Mouse (Mus musculus) bone marrow macrophage, adult 2 months (primary cell): ENCODE data around the gene Pmfbp1. TPM values are rescaled to one million over a fixed set of nuclear protein-coding genes. Genes with fewer than 3 reads are reported as not detected.

Experiments used
- H3K27ac ChIP-seq: 2 replicates; pipeline ENCODE4 v1.5.1; 2012; ENCODE audit warnings: low read depth, low read length; ENCODE audit not compliant: insufficient read depth
- H3K4me1 ChIP-seq: 2 replicates; pipeline ENCODE4 v1.6.1; 2012; ENCODE audit warnings: low read length; ENCODE audit not compliant: control insufficient read depth, insufficient read depth
- H3K4me3 ChIP-seq: 2 replicates; pipeline ENCODE4 v1.5.1; 2012; ENCODE audit warnings: mild to moderate bottlenecking, low read length, moderate library complexity; ENCODE audit not compliant: insufficient read depth
- CTCF ChIP-seq: IDR thresholded peaks from 2 replicates; pipeline ENCODE4 v1.5.1; 2012; ENCODE audit warnings: low read depth, mild to moderate bottlenecking, low read length, moderate library complexity
- POLR2A ChIP-seq: IDR thresholded peaks from 2 replicates; pipeline ENCODE4 v1.6.1; 2012; ENCODE audit warnings: mild to moderate bottlenecking, low read depth, low read length, borderline replicate concordance
- polyA plus RNA-seq: library from polyadenylated mRNA; stranded (reverse); fragments of >200 nt; gene quantifications from 2 replicates; pipeline ENCODE4 v1.2.4, GENCODE M21; 2012; ENCODE audit not compliant: missing spikeins, insufficient read depth, insufficient read length

The Pmfbp1 gene
- polyA plus RNA-seq, 1 experiment, result not detected

DNA sequence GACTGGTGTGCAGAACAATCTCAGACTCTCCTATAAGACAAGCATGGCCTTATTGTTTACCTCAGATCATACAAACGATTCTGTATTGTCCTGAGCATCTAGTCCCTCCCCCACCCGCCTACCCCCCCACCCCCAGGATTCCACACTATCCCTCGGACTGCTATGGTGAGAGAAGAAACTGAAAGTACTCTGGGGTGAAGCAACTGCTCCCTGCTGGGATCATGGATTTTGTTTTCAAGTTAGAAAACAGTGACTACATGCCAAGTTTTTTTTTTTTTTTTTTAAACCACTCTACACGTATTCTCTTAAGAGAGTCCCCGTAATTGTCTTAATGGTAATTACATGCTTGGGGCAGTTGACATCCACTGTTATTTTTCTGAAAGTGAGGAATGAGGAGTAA lies 3.6 kb downstream of the Pmfbp1 start:
- Histone ChIP-seq H3K27ac (no peak overlapping the region), H3K4me3 (no peak overlapping the region), H3K4me1 (no peaks in the 10 kb centered on the region)
- TF ChIP-seq POLR2A (no peak), CTCF (no peak)

DNA sequence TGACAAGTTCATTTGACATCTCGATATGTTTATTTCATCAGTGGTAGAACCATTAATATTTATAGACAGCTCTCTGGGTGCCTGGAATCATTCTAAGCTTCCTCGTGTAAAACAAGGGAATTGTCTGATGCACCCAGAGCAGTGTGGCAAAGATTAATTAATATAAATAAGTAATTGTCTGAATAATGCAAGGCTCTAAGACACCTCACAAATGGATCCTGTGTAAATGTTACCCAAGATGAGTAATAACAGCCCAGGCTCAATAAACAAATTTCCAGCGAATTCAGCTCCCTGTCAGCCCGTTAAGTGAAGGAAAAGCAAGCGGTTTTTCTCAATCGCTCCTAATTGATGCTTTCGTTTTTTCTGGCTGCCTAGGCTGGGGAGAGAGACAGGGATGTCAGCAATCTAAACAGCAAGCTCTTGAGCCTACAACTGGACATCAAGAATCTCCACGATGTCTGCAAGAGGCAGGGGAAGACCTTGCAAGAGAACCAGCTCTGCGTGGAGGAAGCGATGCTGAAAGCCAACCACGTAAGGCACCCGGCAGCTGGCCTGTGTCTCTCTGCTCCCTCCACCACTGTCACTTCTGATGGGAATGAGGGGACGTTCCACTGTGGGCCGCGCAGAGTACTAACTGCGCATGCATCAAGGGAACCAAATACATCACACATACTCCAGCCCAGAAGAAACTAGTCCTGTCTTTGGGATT lies 5.3 kb downstream of the Pmfbp1 start:
- Histone ChIP-seq H3K4me3 (no peak overlapping the region), H3K4me1 (no peaks in the 10 kb centered on the region), H3K27ac (no peak overlapping the region)
- TF ChIP-seq CTCF, result no peak
- no peak for TF ChIP-seq POLR2A

DNA sequence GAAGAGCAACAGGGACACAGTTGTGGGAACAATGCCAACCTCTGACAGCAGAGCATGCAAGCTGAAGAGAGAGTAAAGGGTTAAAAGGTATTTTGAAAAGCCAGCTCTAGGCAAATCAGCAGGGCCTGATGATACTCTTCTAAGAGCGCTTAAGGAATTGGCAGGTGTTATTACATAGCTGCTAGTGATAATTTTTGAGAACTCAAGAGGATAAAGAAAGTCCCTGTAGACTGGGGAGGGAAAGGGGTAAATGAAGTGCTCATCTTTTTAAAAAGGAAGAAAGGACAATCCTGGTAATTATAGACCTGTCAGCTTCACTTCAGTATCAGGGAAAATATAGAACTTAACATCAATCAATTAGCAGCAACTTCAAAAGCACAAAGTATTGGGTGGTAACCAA lies 9.7 kb downstream of the Pmfbp1 start:
- TF ChIP-seq CTCF (no peak), POLR2A (no peak)
- Histone ChIP-seq H3K4me3 (no peak overlapping the region), H3K27ac (no peak overlapping the region), H3K4me1 (no peaks in the 10 kb centered on the region)

DNA sequence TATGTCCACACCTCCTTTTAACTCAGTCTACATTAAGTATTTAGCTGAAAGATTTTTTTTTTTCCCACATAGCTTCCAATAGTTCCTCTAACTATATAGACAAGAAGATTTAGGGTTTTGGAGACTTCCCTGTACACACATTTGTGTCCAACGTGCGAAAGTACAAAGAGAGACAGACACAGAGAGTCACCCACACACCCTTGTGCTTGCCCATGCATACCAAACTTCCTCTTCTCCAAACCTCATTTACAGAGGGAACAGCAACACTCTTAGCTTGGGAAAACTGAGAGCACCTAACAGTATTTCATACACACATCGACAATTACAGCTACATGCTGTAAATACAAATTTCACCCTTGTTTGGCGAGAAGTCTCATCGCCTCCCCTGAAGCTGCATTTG lies 11.7 kb downstream of the Pmfbp1 start:
- TF ChIP-seq CTCF (no peak), POLR2A (no peak)
- Histone ChIP-seq H3K4me3 (no peak overlapping the region), H3K27ac (no peak overlapping the region), H3K4me1 (no peaks in the 10 kb centered on the region)

DNA sequence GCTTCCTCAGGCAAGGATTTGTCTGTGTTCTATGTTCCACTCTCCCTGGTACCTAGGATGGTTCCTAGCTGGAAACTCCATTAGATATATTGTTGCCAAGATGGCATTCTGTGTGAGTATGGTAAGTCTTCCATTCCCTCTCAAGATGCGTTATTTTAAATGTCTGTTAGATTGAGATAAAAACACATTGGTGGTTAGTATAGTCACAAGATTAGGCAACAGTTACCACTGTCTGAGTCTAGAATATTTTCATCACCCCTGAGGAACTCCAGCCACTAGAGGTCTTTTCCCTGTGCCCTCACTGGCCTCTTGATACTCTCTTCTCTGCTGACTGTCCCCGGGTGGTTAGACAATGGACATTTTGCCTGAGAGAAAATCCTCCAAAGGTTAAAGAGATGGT lies 30.2 kb downstream of the Pmfbp1 start:
- no peak overlapping the region for H3K4me3 ChIP-seq
- H3K4me1 ChIP-seq, result no peaks in the 10 kb centered on the region
- TF ChIP-seq POLR2A, result no peak
- no peak for TF ChIP-seq CTCF
- no peak overlapping the region for H3K27ac ChIP-seq

DNA sequence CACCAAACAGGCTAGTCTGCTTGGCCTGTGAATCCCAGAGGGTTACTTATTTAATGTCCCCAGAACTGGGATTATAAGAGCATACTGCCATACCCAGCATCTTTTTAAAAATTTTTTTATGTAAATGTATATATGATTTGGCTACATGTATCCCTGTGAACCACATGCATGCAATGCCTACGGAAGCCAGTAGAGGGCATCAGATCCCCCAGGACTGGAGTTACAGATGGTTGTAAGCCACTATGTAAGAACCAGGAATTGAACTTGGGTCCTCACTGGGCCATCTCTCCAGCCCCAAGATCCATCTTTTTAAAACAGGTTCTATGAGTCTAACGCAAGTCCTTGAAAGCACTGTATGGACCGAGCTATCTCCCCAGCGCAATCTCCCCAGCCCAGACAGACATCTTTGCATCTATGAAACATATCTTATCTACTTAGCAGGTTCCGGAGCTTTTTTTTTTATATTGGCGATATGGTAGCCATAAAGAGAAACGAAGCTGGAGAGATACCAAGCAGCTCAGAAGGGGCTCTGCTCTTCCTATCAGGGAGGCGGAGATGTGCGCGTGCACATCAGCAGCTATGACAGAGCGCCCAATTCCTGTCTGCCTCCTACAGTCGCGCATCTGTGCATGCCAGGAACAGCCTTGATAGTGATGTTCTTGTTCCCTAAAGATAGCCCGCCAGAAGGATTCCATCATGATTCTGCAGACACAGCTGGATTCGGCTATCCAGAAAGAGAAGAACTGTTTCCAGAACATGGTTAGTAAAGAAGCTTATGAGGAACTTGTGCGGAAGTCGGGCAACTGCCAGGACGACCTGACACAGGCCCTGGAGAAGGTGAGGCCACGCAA lies 41.5 kb downstream of the Pmfbp1 start:
- H3K4me3 ChIP-seq, result no peak overlapping the region
- peak; percentile 68; the same call in 1 of the 2 replicates for TF ChIP-seq CTCF
- TF ChIP-seq POLR2A, result no peak
- no peak overlapping the region for H3K27ac ChIP-seq
- H3K4me1 ChIP-seq, result no peaks in the 10 kb centered on the region

DNA sequence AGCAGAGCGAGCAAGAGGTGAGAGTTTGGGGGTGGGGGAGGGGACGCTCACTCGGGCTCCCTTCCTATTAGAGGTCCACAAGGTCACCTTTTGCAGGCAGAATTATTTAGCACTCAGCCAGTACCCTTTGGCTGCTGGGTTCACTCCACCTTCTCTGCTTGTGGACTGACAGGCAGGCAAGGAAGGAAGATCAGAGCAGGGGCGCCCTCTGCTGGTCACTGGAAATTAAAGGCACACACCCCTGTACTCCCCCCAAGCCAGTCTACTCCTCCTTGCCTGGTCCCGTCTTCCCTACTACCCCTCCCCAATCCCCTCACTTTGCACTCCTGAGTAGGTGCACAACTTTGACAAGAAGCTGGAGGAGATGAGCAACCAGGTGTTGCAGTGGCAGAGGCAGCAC lies 42.9 kb downstream of the Pmfbp1 start:
- no peak for TF ChIP-seq POLR2A
- TF ChIP-seq CTCF, result peak; percentile 88
- Histone ChIP-seq H3K4me1 (no peaks in the 10 kb centered on the region), H3K4me3 (no peak overlapping the region), H3K27ac (no peak overlapping the region)

DNA sequence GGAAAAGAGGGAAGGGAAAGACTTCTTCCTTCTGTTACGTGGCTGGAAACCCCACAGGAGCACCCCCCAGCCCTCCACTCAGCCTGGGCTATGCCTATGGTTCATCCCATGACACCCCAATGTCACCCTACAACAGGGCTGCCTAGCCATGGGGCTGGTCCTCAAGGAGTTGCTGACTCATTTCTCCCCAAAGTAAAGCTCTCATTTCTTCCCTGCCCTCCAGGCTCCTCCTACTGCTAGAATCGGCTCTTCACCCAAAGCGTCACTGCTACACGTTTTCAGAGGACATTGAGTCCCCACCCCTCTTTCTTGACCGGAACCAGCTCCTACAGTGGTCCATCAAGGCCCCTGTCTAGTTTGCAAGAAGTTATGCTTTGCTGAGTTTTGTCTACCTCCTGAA lies 48.3 kb downstream of the Pmfbp1 start:
- Histone ChIP-seq H3K4me1 (no peaks in the 10 kb centered on the region), H3K27ac (no peak overlapping the region), H3K4me3 (no peak overlapping the region)
- TF ChIP-seq CTCF, result no peak
- no peak for TF ChIP-seq POLR2A

DNA sequence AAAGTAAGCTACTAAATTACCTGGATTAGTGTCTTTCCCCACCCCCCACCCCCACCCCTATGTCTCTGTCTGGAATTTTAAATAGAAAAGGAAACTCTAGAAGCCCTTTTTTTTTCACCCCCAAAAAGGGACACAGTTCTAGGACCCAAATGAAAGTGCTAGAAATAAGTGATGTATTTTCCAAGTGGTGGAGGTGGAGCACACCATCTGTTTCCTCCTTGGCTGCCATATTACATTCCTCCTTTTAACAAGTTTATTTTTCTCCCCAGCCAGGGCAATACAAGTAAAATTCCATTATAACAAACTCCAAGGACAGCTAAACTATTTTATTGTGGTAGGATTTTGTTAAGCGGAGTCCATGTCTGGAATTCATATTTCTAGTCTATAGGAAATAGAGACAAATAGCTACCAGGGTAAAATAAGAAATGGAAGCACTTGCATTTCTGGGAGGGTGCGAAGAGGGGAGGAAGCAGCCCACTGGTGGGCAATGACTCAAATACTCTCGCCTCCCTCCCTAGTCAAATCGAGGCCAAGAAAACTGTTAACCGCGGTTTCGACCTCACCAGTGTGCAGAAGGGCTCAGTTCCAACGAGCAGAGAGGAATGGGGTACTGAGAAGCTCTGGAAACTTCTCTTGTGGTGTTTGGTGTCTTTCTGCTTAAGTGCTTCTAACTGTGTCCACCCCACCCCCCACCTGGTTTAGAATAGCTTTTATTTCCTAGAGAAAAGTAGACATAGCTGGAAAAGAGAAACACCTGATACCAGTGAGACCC lies 49.1 kb downstream of the Pmfbp1 start:
- H3K4me1 ChIP-seq, result no peaks in the 10 kb centered on the region
- TF ChIP-seq POLR2A (no peak), CTCF (no peak)
- H3K4me3 ChIP-seq, result no peak overlapping the region
- H3K27ac ChIP-seq, result no peak overlapping the region
